Mouse (Mus musculus) cortical plate, adult 2 months (tissue): ENCODE results near the gene Nfya.

ENCODE experiments used
- CTCF ChIP-seq: fragments of 200-500 bp; IDR thresholded peaks from 2 replicates; pipeline ENCODE4 v1.5.1; 2011; ENCODE audit warnings: mild to moderate bottlenecking, control low read depth, low read length; ENCODE audit not compliant: insufficient read depth; ENCODE audit errors: extremely low read depth
- POLR2A ChIP-seq: fragments of 200-500 bp; IDR thresholded peaks from 2 replicates; pipeline ENCODE4 v1.6.1; 2011; ENCODE audit warnings: mild to moderate bottlenecking, low read length, control low read depth; ENCODE audit not compliant: insufficient read depth; ENCODE audit errors: extremely low read depth

GRCm38 (mm10) chr17:48450666-48451352 lies 41.1 kb upstream of the Nfya start:
- TF ChIP-seq POLR2A (no peak), CTCF (no peak)
